Mouse (Mus musculus) forebrain, postnatal 0 days (tissue): ENCODE measurements around the gene Fancd2os. TPM values are rescaled to one million over a fixed set of nuclear protein-coding genes. Genes with fewer than 3 reads are reported as not detected.
A peak's percentile ranks its signal among the peaks of the same experiment; 100 is the strongest.

Experiments
- ATAC-seq: fragments of 200-750 bp; cut with Nextera tagmentation; 2 replicates; pipeline ENCODE4 v1.8.0; 2017; ENCODE audit warnings: mild to moderate bottlenecking, moderate library complexity
- DNase-seq: peaks from one replicate; pipeline ENCODE4 v3.0.0-alpha.2; 2015
- H3K27ac ChIP-seq: fragments of 300-500 bp; sonication (generic); 2 replicates; pipeline ENCODE4 v1.5.1; 2014; ENCODE audit warnings: low read depth, mild to moderate bottlenecking, antibody characterized with exemption, low read length, moderate library complexity, mixed read lengths
- H3K27me3 ChIP-seq: fragments of 300-500 bp; sonication (generic); 2 replicates; pipeline ENCODE4 v1.6.1; 2014; ENCODE audit warnings: mild to moderate bottlenecking, low read length, mixed read lengths; ENCODE audit not compliant: insufficient read depth
- H3K36me3 ChIP-seq: fragments of 300-500 bp; sonication (generic); 2 replicates; pipeline ENCODE4 v1.6.1; 2014; ENCODE audit warnings: mild to moderate bottlenecking, moderate library complexity; ENCODE audit not compliant: insufficient read depth
- H3K4me1 ChIP-seq: fragments of 300-500 bp; sonication (generic); 2 replicates; pipeline ENCODE4 v1.6.1; 2014; ENCODE audit warnings: antibody characterized with exemption; ENCODE audit not compliant: insufficient read depth
- H3K4me2 ChIP-seq: fragments of 300-500 bp; sonication (generic); 2 replicates; pipeline ENCODE4 v1.6.1; 2014; ENCODE audit warnings: low read depth, mild to moderate bottlenecking, moderate library complexity
- H3K4me3 ChIP-seq: fragments of 300-500 bp; sonication (generic); 2 replicates; pipeline ENCODE4 v1.5.1; 2014; ENCODE audit warnings: low read depth, low read length, mixed read lengths
- H3K9ac ChIP-seq: fragments of 300-500 bp; sonication (generic); 2 replicates; pipeline ENCODE4 v1.6.1; 2014; ENCODE audit warnings: mild to moderate bottlenecking
- H3K9me3 ChIP-seq: fragments of 300-500 bp; sonication (generic); 2 replicates; pipeline ENCODE4 v1.6.1; 2016; ENCODE audit warnings: low read length
- CTCF ChIP-seq: sonication (generic); IDR thresholded peaks from 2 replicates; pipeline ENCODE4 v1.5.1; 2016; ENCODE audit warnings: antibody characterized with exemption, control low read depth, low read depth
- WGBS: fragments of 180-500 bp; shearing (Covaris S2); extraction: QIAGEN DNeasy Blood & Tissue Kit; methylation state at CpG from one replicate; pipeline ENCODE4 v1.1.7; 2014; 5-methylcytosine and 5-hydroxymethylcytosine counted together
- polyA plus RNA-seq: library from polyadenylated mRNA; unstranded; fragments of >200 nt; fragmentation: Nextera tagmentation; extraction: Ambion mirVana; gene quantifications from 2 replicates; pipeline ENCODE4 v1.2.1, GENCODE M21; 2015
- total RNA-seq: library from RNA; depleted of rRNA; stranded (reverse); fragments of >200 nt; gene quantifications from 2 replicates; pipeline ENCODE4 v1.2.3, GENCODE M21; 2014

Gene Fancd2os
- total and polyA plus RNA-seq, 2 experiments from 2014 or later, result not detected

- WGBS, result 86% methylated on average over 4 of the region's 4 CpGs
- H3K9ac ChIP-seq, result no peak overlapping the region
- TF ChIP-seq CTCF, result no peak
- no peak overlapping the region for H3K4me3 ChIP-seq
- no peaks in the 10 kb centered on the region for H3K36me3 ChIP-seq
- no peak overlapping the region for H3K27ac ChIP-seq
- DNase-seq (no peak), ATAC-seq (no peak)
- no peaks in the 10 kb centered on the region for H3K4me1 ChIP-seq
- H3K9me3 ChIP-seq, result no peaks in the 10 kb centered on the region
- H3K4me2 ChIP-seq, result no peak overlapping the region
- H3K27me3 ChIP-seq, result no peaks in the 10 kb centered on the region
Observed at GRCm38 (mm10) chr6:113639201-113639600, 38.7 kb upstream of the Fancd2os start.

GRCm38 (mm10) chr6:113638302-113639040, 38.0 kb upstream of the Fancd2os start, which contains the start of gene Irak2:
Irak2 (plus strand) TSS chr6:113638467.
- Histone ChIP-seq H3K9me3 (no peaks in the 10 kb centered on the region), H3K9ac (peak within 1 kb of the TSS; percentile 49), H3K4me1 (no peaks in the 10 kb centered on the region), H3K4me2 (peak within 1 kb of the TSS; percentile 56), H3K27ac (no peak within 1 kb of the TSS; the same call in 1 of the 2 replicates), H3K36me3 (no peaks in the 10 kb centered on the region), H3K4me3 (peak within 1 kb of the TSS; percentile 43), H3K27me3 (no peaks in the 10 kb centered on the region)
- 9% methylated on average over 37 of the region's 37 CpGs for WGBS
- ATAC-seq (peak; percentile 97), DNase-seq (peak; percentile 88)
- TF ChIP-seq CTCF, result peak; percentile 96

- DNase-seq (no peak), ATAC-seq (no peak)
- H3K9me3 ChIP-seq, result no peaks in the 10 kb centered on the region
- H3K4me1 ChIP-seq, result no peaks in the 10 kb centered on the region
- H3K27me3 ChIP-seq, result no peaks in the 10 kb centered on the region
- no peak overlapping the region for H3K4me2 ChIP-seq
- no peak overlapping the region for H3K4me3 ChIP-seq
- TF ChIP-seq CTCF, result no peak
- H3K9ac ChIP-seq, result no peak overlapping the region
- H3K36me3 ChIP-seq, result peaks cover 40% of the 10 kb centered on the region
- 95% methylated on average over 4 of the region's 4 CpGs for WGBS
- no peak overlapping the region for H3K27ac ChIP-seq
Observed at GRCm38 (mm10) chr6:113632863-113633262, 32.3 kb upstream of the Fancd2os start.

GRCm38 (mm10) chr6:113630322-113630721, 29.8 kb upstream of the Fancd2os start:
- Histone ChIP-seq H3K27me3 (no peaks in the 10 kb centered on the region), H3K4me1 (peaks cover 3% of the 10 kb centered on the region; the same call in 1 of the 2 replicates), H3K27ac (0 out of 2 replicates have a peak overlapping the region, but pooled peaks have one; percentile 40), H3K4me3 (no peak overlapping the region), H3K4me2 (no peak overlapping the region), H3K9ac (no peak overlapping the region), H3K9me3 (no peaks in the 10 kb centered on the region), H3K36me3 (peaks cover 41% of the 10 kb centered on the region)
- no peak for TF ChIP-seq CTCF
- no peak for DNase-seq
- peak; percentile 85 for ATAC-seq
- WGBS, result 78% methylated on average over 5 of the region's 5 CpGs

- H3K4me3 ChIP-seq, result peak overlapping the region; percentile 66
- DNase-seq (peak; percentile 19), ATAC-seq (no peak)
- H3K27ac ChIP-seq, result 0 out of 2 replicates have a peak overlapping the region, but pooled peaks have one; percentile 88
- TF ChIP-seq CTCF, result no peak
- H3K36me3 ChIP-seq, result peaks cover 22% of the 10 kb centered on the region
- H3K4me1 ChIP-seq, result peaks cover 12% of the 10 kb centered on the region
- H3K4me2 ChIP-seq, result peak overlapping the region; percentile 71
- H3K9ac ChIP-seq, result peak overlapping the region; percentile 87
- WGBS, result 24% methylated on average over 5 of the region's 5 CpGs
- H3K9me3 ChIP-seq, result no peaks in the 10 kb centered on the region
- no peaks in the 10 kb centered on the region for H3K27me3 ChIP-seq
Observed at GRCm38 (mm10) chr6:113624989-113625770, 24.7 kb upstream of the Fancd2os start.

GRCm38 (mm10) chr6:113623941-113624751, 23.6 kb upstream of the Fancd2os start, which contains the start of gene Vhl:
Vhl (plus strand) TSS chr6:113623959.
- Histone ChIP-seq H3K4me2 (peak within 1 kb of the TSS; percentile 71), H3K4me1 (peaks cover 12% of the 10 kb centered on the region), H3K4me3 (peak within 1 kb of the TSS; percentile 66), H3K9me3 (no peaks in the 10 kb centered on the region), H3K36me3 (peaks cover 12% of the 10 kb centered on the region), H3K9ac (peak within 1 kb of the TSS; percentile 87), H3K27me3 (no peaks in the 10 kb centered on the region), H3K27ac (peak within 1 kb of the TSS; percentile 88)
- ATAC-seq (peak; percentile 85), DNase-seq (peak; percentile 83)
- TF ChIP-seq CTCF, result peak; percentile 13; the same call in 1 of the 2 replicates
- 3% methylated on average over 75 of the region's 76 CpGs for WGBS
